Mouse (Mus musculus): ENCODE measurements around the gene Ubr3. TPM values are rescaled to one million over a fixed set of nuclear protein-coding genes. Genes with fewer than 3 reads are reported as not detected.

The Ubr3 gene
- polyA plus RNA-seq (2015; fragmentation: Nextera tagmentation; extraction: Ambion mirVana): 5.5 and 5.6 TPM in 2 replicates

GRCm38 (mm10) chr2:69897039-69897617 lies at the start of gene Ubr3:
Gene Ubr3 (plus strand): TSS chr2:69897246.
- Histone ChIP-seq H3K9me3 (replicated peaks) (no peaks in the 10 kb centered on the region), H3K4me2 (peak within 1 kb of the TSS; percentile 95), H3K36me3 (replicated peaks) (no peaks in the 10 kb centered on the region; the same call in 1 of the 2 replicates), H3K4me3 (replicated peaks) (peak within 1 kb of the TSS; percentile 81), H3K9ac (peak within 1 kb of the TSS; percentile 93), H3K27me3 (no peaks in the 10 kb centered on the region), H3K27ac (replicated peaks) (peak within 1 kb of the TSS; percentile 91), H3K4me1 (replicated peaks) (peaks cover 36% of the 10 kb centered on the region)
- under 1% methylated on average over 65 of the region's 65 CpGs for WGBS (ENCODE audit: insufficient replicate concordance)
- ATAC-seq (ENCODE audit: insufficient read depth): peak; percentile 96

DNA sequence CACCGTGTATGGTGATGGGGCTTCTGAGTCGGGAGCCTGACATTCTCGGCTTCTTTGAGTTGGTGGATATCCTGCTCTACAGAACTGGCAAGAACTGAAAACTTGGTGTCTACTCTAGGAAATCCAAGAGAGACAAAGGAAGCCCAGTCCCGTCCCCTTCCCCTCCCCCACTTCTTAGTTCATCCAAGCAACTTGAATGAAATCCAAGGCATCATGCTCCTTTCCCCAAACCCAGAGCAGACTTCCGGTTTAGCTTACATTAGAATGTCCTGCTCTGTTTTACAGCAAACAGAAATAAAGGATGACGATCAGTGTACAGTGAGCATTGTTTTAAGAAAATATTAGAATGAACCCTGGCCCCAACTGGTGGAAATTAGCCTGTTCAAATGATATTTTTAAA lies 47.8 kb upstream of the Ubr3 start:
- ATAC-seq (ENCODE audit: insufficient read depth): no peak
- WGBS (ENCODE audit: insufficient replicate concordance): 61% methylated on average over 6 of the region's 6 CpGs
- Histone ChIP-seq H3K4me1 (replicated peaks) (peaks cover 10% of the 10 kb centered on the region), H3K9ac (no peak overlapping the region), H3K9me3 (replicated peaks) (no peaks in the 10 kb centered on the region), H3K27ac (replicated peaks) (no peak overlapping the region), H3K27me3 (no peaks in the 10 kb centered on the region), H3K4me3 (replicated peaks) (no peak overlapping the region), H3K36me3 (replicated peaks) (no peaks in the 10 kb centered on the region), H3K4me2 (no peak overlapping the region)

DNA sequence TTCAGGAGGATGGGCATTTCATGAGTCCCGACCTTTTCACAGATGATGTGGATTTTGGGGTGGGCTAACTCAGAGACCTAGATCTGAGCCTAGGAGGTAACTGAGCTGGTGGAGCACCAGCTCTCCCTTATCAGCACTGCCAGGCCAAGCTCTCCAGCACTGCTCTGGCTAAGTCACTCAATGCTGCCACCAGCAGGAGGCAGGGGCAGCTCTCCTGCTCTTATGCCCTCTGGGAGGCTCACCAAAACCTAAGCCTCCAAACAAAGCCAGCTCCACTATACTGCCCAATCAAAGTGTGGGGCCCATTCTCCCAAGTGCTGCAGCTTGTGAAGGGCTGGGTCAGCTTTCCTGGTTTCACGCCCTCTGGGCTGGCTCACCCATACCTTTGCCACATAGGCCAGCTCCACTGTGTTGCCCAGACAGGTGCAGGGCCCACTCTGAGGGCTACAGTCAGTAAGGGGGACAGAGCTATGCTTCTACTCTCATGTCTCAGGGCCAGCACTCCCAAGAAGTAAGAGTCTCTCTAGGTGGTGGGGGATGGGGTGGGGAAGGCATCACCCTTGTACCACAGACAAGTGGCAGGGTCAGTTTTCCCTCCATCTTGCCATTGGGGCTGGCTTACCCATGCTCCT lies 45.5 kb upstream of the Ubr3 start:
- WGBS (ENCODE audit: insufficient replicate concordance): 42% methylated on average over 2 of the region's 2 CpGs
- Histone ChIP-seq H3K36me3 (replicated peaks) (no peaks in the 10 kb centered on the region), H3K9ac (no peak overlapping the region), H3K27ac (replicated peaks) (no peak overlapping the region), H3K4me2 (no peak overlapping the region), H3K27me3 (no peaks in the 10 kb centered on the region), H3K4me3 (replicated peaks) (no peak overlapping the region), H3K4me1 (replicated peaks) (peaks cover 26% of the 10 kb centered on the region), H3K9me3 (replicated peaks) (no peaks in the 10 kb centered on the region)
- peak; percentile 77 for ATAC-seq (ENCODE audit: insufficient read depth)

DNA sequence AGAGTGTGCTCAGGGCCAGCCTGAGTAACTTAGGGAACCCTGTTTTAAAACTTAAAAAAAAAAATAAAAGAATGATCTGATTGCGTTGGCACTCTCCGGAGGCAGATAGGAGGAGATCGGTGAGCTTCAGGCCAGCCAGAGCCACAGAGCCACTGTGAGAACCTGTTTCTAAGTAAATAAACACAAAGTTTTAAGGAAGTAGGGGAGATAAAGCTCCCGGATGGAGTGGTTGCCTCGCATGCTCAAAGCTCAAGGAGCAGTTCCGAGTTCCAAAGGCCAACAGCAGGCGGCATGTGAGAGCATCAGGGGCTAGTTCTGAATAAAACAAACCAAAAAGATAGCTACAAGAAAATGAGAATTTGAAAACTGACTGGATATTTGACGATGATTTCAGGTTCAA lies 40.7 kb upstream of the Ubr3 start:
- Histone ChIP-seq H3K4me3 (replicated peaks) (no peak overlapping the region), H3K27ac (replicated peaks) (0 out of 2 replicates have a peak overlapping the region, but pooled peaks have one; percentile 24), H3K9me3 (replicated peaks) (no peaks in the 10 kb centered on the region), H3K27me3 (no peaks in the 10 kb centered on the region), H3K4me1 (replicated peaks) (peaks cover 33% of the 10 kb centered on the region), H3K4me2 (no peak overlapping the region), H3K9ac (no peak overlapping the region), H3K36me3 (replicated peaks) (no peaks in the 10 kb centered on the region)
- 15% methylated on average over 8 of the region's 8 CpGs for WGBS (ENCODE audit: insufficient replicate concordance)
- no peak for ATAC-seq (ENCODE audit: insufficient read depth)

DNA sequence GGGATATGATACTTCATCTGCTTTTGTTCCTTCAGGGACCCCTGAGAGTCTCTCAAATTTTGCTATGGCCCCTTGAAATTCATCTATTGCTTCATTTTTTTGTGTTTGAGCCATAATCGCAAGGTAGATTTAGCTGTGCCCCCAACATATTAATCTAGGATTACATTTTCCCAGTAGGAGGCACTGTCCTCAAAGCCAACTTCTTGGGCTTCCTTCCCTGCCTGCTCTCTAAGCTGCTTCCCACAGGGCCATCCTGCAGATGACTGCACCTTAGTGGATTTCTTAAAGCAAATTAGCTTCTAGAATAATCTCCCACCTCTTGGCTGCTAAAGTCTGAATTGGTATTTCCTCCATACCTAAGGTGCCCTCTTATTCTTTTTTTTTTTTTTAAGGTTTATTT lies 39.2 kb upstream of the Ubr3 start:
- Histone ChIP-seq H3K9ac (no peak overlapping the region), H3K27ac (replicated peaks) (no peak overlapping the region), H3K4me3 (replicated peaks) (no peak overlapping the region), H3K4me1 (replicated peaks) (peaks cover 32% of the 10 kb centered on the region), H3K4me2 (no peak overlapping the region), H3K36me3 (replicated peaks) (no peaks in the 10 kb centered on the region), H3K27me3 (no peaks in the 10 kb centered on the region), H3K9me3 (replicated peaks) (no peaks in the 10 kb centered on the region)
- no peak for ATAC-seq (ENCODE audit: insufficient read depth)
- WGBS (ENCODE audit: insufficient replicate concordance): 59% methylated on average over 1 of the region's 1 CpGs

DNA sequence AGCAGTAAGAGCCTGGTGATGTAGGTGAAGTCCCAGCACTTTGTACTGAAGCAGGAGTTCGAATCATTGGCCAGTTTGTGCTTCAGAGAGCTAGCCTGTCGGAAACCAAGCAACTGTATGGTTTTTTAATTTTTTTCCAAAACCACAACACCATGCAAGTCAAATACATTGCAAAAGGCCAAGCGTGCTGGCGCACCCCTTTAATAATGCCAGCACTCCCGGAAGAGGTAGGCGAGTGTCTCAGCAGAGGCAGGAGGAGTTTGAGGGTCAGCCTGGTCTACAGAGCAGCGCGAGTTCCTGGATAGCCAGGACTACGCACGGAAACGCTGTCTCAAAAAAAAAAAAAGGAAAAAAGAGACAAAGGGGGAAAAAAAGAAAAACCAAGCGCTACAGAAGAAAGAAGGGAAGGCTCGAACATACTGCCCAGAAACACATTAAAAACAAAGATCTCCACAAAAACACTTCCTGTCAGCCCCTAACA lies 36.0 kb upstream of the Ubr3 start:
- peak; percentile 71 for ATAC-seq (ENCODE audit: insufficient read depth)
- H3K36me3 ChIP-seq (replicated peaks): peaks cover 20% of the 10 kb centered on the region
- H3K27me3 ChIP-seq: no peaks in the 10 kb centered on the region
- H3K9me3 ChIP-seq (replicated peaks): no peaks in the 10 kb centered on the region
- peak overlapping the region; percentile 99 for H3K9ac ChIP-seq
- H3K27ac ChIP-seq (replicated peaks): peak overlapping the region; percentile 91
- H3K4me3 ChIP-seq (replicated peaks): peak overlapping the region; percentile 95
- 2% methylated on average over 13 of the region's 13 CpGs for WGBS (ENCODE audit: insufficient replicate concordance)
- peaks cover 32% of the 10 kb centered on the region for H3K4me1 ChIP-seq (replicated peaks)
- peak overlapping the region; percentile 86 for H3K4me2 ChIP-seq

- Histone ChIP-seq H3K4me3 (replicated peaks) (peak within 1 kb of the TSS; percentile 95), H3K9me3 (replicated peaks) (no peaks in the 10 kb centered on the region), H3K4me1 (replicated peaks) (peaks cover 28% of the 10 kb centered on the region), H3K36me3 (replicated peaks) (peaks cover 25% of the 10 kb centered on the region), H3K27ac (replicated peaks) (peak within 1 kb of the TSS; percentile 91), H3K27me3 (no peaks in the 10 kb centered on the region), H3K4me2 (peak within 1 kb of the TSS; percentile 86), H3K9ac (peak within 1 kb of the TSS; percentile 99)
- ATAC-seq (ENCODE audit: insufficient read depth): peak; percentile 95
- under 1% methylated on average over 66 of the region's 66 CpGs for WGBS (ENCODE audit: insufficient replicate concordance)
Observed at GRCm38 (mm10) chr2:69861485-69862091, 35.5 kb upstream of the Ubr3 start, which contains the start of gene Ssb. Gene Ssb (plus strand): TSS chr2:69861562.

DNA sequence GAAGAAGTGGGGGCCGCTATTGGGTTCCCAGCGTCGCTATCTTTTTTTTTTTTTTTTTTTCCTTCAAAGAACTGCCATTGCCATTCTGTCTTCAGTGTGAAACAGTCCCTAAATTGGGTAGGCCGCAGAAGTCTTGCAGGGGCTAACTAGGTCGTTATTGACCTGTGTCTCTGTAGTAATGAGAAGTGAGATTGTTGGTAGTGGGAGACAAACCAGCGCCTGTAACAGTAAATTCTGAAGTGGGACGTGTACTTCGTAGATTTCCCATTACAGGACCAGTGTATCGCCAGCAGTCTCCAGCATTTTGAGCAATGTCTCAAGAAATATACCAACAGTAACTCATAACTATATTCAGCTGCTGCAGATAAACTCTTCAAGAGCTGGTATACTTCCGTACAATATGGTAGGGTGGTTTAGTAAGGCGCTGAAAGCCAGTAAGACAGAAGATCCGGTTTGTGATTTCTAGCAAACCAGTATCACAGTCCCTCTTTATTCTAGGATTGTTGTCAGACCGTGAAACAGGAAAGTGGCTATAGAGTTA lies 34.9 kb upstream of the Ubr3 start:
- no peak for ATAC-seq (ENCODE audit: insufficient read depth)

DNA sequence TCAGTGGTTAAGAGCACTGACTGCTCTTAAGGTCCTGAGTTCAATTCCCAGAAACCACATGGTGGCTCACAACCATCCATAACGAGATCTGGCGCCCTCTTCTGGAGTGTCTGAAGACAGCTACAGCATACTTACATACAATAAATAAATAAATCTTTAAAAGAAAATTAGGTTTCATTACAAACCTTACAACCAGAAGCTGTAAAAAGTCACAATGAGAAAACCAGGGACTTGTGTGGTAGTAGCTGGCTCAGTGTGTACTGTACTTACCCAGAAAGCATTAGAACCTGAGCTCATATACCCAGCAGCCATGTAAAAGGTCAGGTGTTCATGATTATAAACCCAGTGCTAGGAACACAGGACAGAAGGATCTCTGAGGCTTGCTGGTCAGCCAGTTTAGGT lies 13.1 kb upstream of the Ubr3 start:
- Histone ChIP-seq H3K9ac (peak overlapping the region; percentile 93; the same call in 1 of the 2 replicates), H3K4me1 (replicated peaks) (peaks cover 19% of the 10 kb centered on the region), H3K27ac (replicated peaks) (peak overlapping the region; percentile 76), H3K36me3 (replicated peaks) (peaks cover 12% of the 10 kb centered on the region; the same call in 1 of the 2 replicates), H3K27me3 (no peaks in the 10 kb centered on the region), H3K9me3 (replicated peaks) (no peaks in the 10 kb centered on the region), H3K4me3 (replicated peaks) (peak overlapping the region; percentile 82), H3K4me2 (peak overlapping the region; percentile 78)
- no peak for ATAC-seq (ENCODE audit: insufficient read depth)
- 33% methylated on average over 2 of the region's 2 CpGs for WGBS (ENCODE audit: insufficient replicate concordance)

More for the DNA sequence above, 34.9 kb upstream of the Ubr3 start:
- H3K36me3 ChIP-seq (replicated peaks): peaks cover 31% of the 10 kb centered on the region
- under 1% methylated on average over 13 of the region's 13 CpGs for WGBS (ENCODE audit: insufficient replicate concordance)
- no peaks in the 10 kb centered on the region for H3K9me3 ChIP-seq (replicated peaks)
- H3K9ac ChIP-seq: peak overlapping the region; percentile 99
- peak overlapping the region; percentile 86 for H3K4me2 ChIP-seq
- peaks cover 25% of the 10 kb centered on the region for H3K4me1 ChIP-seq (replicated peaks)
- H3K27ac ChIP-seq (replicated peaks): peak overlapping the region; percentile 91
- H3K27me3 ChIP-seq: no peaks in the 10 kb centered on the region
- H3K4me3 ChIP-seq (replicated peaks): peak overlapping the region; percentile 95

GRCm38 (mm10) chr2:69884581-69884980 lies 12.5 kb upstream of the Ubr3 start:
- H3K4me1 ChIP-seq (replicated peaks): peaks cover 19% of the 10 kb centered on the region
- 0 out of 2 replicates have a peak, but pooled peaks cover 6% of the 10 kb centered on the region for H3K36me3 ChIP-seq (replicated peaks)
- H3K4me3 ChIP-seq (replicated peaks): peak overlapping the region; percentile 82
- H3K27me3 ChIP-seq: no peaks in the 10 kb centered on the region
- no peak for ATAC-seq (ENCODE audit: insufficient read depth)
- no peaks in the 10 kb centered on the region for H3K9me3 ChIP-seq (replicated peaks)
- H3K4me2 ChIP-seq: peak overlapping the region; percentile 78
- 21% methylated on average over 6 of the region's 6 CpGs for WGBS (ENCODE audit: insufficient replicate concordance)
- H3K9ac ChIP-seq: peak overlapping the region; percentile 93
- peak overlapping the region; percentile 76 for H3K27ac ChIP-seq (replicated peaks)

DNA sequence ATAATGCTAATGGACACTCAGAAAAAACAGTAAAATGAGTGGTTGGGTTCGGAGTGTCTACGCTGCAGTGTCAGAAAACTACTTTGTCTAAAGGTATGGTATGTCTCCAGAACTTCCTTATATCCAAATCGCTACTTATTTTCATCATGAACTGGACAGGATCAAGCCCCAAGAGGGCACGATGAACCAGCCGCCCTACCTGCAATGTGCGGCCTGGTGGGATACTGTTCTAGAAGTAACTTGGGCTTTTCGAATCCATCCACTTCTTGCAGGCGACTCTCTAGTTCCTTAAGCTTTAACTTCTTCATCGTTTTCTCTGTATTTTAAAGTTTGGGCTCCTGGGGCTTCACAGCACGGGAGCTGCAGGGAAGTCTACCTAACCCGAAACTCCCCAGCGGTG lies 12.0 kb upstream of the Ubr3 start:
- ATAC-seq (ENCODE audit: insufficient read depth): peak; percentile 59

More for the DNA sequence above, 12.0 kb upstream of the Ubr3 start:
- peak overlapping the region; percentile 76 for H3K27ac ChIP-seq (replicated peaks)
- 1% methylated on average over 12 of the region's 12 CpGs for WGBS (ENCODE audit: insufficient replicate concordance)
- no peaks in the 10 kb centered on the region for H3K27me3 ChIP-seq
- H3K36me3 ChIP-seq (replicated peaks): 0 out of 2 replicates have a peak, but pooled peaks cover 3% of the 10 kb centered on the region
- H3K4me1 ChIP-seq (replicated peaks): peaks cover 19% of the 10 kb centered on the region
- H3K9me3 ChIP-seq (replicated peaks): no peaks in the 10 kb centered on the region
- peak overlapping the region; percentile 93 for H3K9ac ChIP-seq
- H3K4me3 ChIP-seq (replicated peaks): peak overlapping the region; percentile 82
- H3K4me2 ChIP-seq: peak overlapping the region; percentile 78
